Mouse (Mus musculus): ENCODE data around the gene Fam171a1. TPM values are rescaled to one million over a fixed set of nuclear protein-coding genes. Genes with fewer than 3 reads are reported as not detected.

Fam171a1 gene
- polyA plus RNA-seq, 1 experiment from 2014 or later: 57.0 TPM

- Histone ChIP-seq H3K4me1 (ENCODE audit: insufficient read depth) (peaks cover 16% of the 10 kb centered on the region; the same call in 1 of the 2 replicates), H3K9ac (peak overlapping the region; percentile 91), H3K36me3 (ENCODE audit: insufficient read depth) (no peaks in the 10 kb centered on the region), H3K9me3 (ENCODE audit: low read depth, low read length) (no peaks in the 10 kb centered on the region), H3K27ac (ENCODE audit: low read depth) (peak overlapping the region; percentile 88; the same call in 1 of the 2 replicates), H3K4me2 (peak overlapping the region; percentile 71), H3K4me3 (ENCODE audit: low read depth, low read length) (peak overlapping the region; percentile 83), H3K27me3 (ENCODE audit: insufficient read depth, low read length) (no peaks in the 10 kb centered on the region)
- no peak for DNase-seq
- WGBS: 18% methylated on average over 4 of the region's 4 CpGs
- ATAC-seq (ENCODE audit: insufficient read depth): no peak
- no peak for TF ChIP-seq CTCF (IDR thresholded peaks at IDR 0.05; ENCODE audit: low read depth)
Measured at GRCm38 (mm10) chr2:3119371-3119935, 5.4 kb downstream of the Fam171a1 start.

GRCm38 (mm10) chr2:3122571-3122970 is 8.5 kb downstream of the Fam171a1 start:
- Histone ChIP-seq H3K27ac (ENCODE audit: low read depth) (no peak overlapping the region), H3K27me3 (ENCODE audit: insufficient read depth, low read length) (no peaks in the 10 kb centered on the region), H3K4me1 (ENCODE audit: insufficient read depth) (peaks cover 17% of the 10 kb centered on the region; the same call in 1 of the 2 replicates), H3K4me2 (no peak overlapping the region), H3K4me3 (ENCODE audit: low read depth, low read length) (no peak overlapping the region), H3K9me3 (ENCODE audit: low read depth, low read length) (no peaks in the 10 kb centered on the region), H3K36me3 (ENCODE audit: insufficient read depth) (no peaks in the 10 kb centered on the region), H3K9ac (no peak overlapping the region)
- TF ChIP-seq CTCF (IDR thresholded peaks at IDR 0.05; ENCODE audit: low read depth): no peak
- DNase-seq (no peak), ATAC-seq (ENCODE audit: insufficient read depth) (no peak)
- WGBS: 73% methylated on average over 4 of the region's 4 CpGs

GRCm38 (mm10) chr2:3127256-3127883 is 13.3 kb downstream of the Fam171a1 start:
- Histone ChIP-seq H3K27ac (ENCODE audit: low read depth) (no peak overlapping the region), H3K36me3 (ENCODE audit: insufficient read depth) (no peaks in the 10 kb centered on the region), H3K27me3 (ENCODE audit: insufficient read depth, low read length) (no peaks in the 10 kb centered on the region), H3K9ac (no peak overlapping the region), H3K9me3 (ENCODE audit: low read depth, low read length) (no peaks in the 10 kb centered on the region), H3K4me2 (no peak overlapping the region), H3K4me1 (ENCODE audit: insufficient read depth) (0 out of 2 replicates have a peak, but pooled peaks cover 4% of the 10 kb centered on the region), H3K4me3 (ENCODE audit: low read depth, low read length) (no peak overlapping the region)
- DNase-seq: no peak
- 82% methylated on average over 4 of the region's 4 CpGs for WGBS
- TF ChIP-seq CTCF (IDR thresholded peaks at IDR 0.05; ENCODE audit: low read depth): no peak
- ATAC-seq (ENCODE audit: insufficient read depth): no peak

- Histone ChIP-seq H3K36me3 (ENCODE audit: insufficient read depth) (no peaks in the 10 kb centered on the region), H3K4me3 (ENCODE audit: low read depth, low read length) (no peak overlapping the region), H3K4me2 (no peak overlapping the region), H3K9ac (no peak overlapping the region), H3K4me1 (ENCODE audit: insufficient read depth) (0 out of 2 replicates have a peak, but pooled peaks cover 4% of the 10 kb centered on the region), H3K27ac (ENCODE audit: low read depth) (no peak overlapping the region), H3K9me3 (ENCODE audit: low read depth, low read length) (no peaks in the 10 kb centered on the region), H3K27me3 (ENCODE audit: insufficient read depth, low read length) (no peaks in the 10 kb centered on the region)
- no peak for ATAC-seq (ENCODE audit: insufficient read depth)
- WGBS: 69% methylated on average over 4 of the region's 4 CpGs
- TF ChIP-seq CTCF (IDR thresholded peaks at IDR 0.05; ENCODE audit: low read depth): no peak
- no peak for DNase-seq
Measured at GRCm38 (mm10) chr2:3128344-3128871, 14.4 kb downstream of the Fam171a1 start.

GRCm38 (mm10) chr2:3128910-3129309 is 14.9 kb downstream of the Fam171a1 start:
- H3K4me3 ChIP-seq (ENCODE audit: low read depth, low read length): no peak overlapping the region
- no peak overlapping the region for H3K27ac ChIP-seq (ENCODE audit: low read depth)
- ATAC-seq (ENCODE audit: insufficient read depth): no peak; the same call in 1 of the 2 replicates
- no peaks in the 10 kb centered on the region for H3K36me3 ChIP-seq (ENCODE audit: insufficient read depth)
- DNase-seq: no peak
- H3K4me1 ChIP-seq (ENCODE audit: insufficient read depth): peaks cover 6% of the 10 kb centered on the region; the same call in 1 of the 2 replicates
- no peak overlapping the region for H3K4me2 ChIP-seq
- 63% methylated on average over 2 of the region's 2 CpGs for WGBS
- no peaks in the 10 kb centered on the region for H3K27me3 ChIP-seq (ENCODE audit: insufficient read depth, low read length)
- no peak overlapping the region for H3K9ac ChIP-seq
- TF ChIP-seq CTCF (IDR thresholded peaks at IDR 0.05; ENCODE audit: low read depth): no peak
- no peaks in the 10 kb centered on the region for H3K9me3 ChIP-seq (ENCODE audit: low read depth, low read length)

- no peak for ATAC-seq (ENCODE audit: insufficient read depth)
- Histone ChIP-seq H3K4me1 (ENCODE audit: insufficient read depth) (peaks cover 15% of the 10 kb centered on the region), H3K4me3 (ENCODE audit: low read depth, low read length) (no peak overlapping the region), H3K4me2 (no peak overlapping the region), H3K36me3 (ENCODE audit: insufficient read depth) (no peaks in the 10 kb centered on the region), H3K9me3 (ENCODE audit: low read depth, low read length) (no peaks in the 10 kb centered on the region), H3K9ac (no peak overlapping the region), H3K27ac (ENCODE audit: low read depth) (no peak overlapping the region), H3K27me3 (ENCODE audit: insufficient read depth, low read length) (no peaks in the 10 kb centered on the region)
- no peak for TF ChIP-seq CTCF (IDR thresholded peaks at IDR 0.05; ENCODE audit: low read depth)
- 78% methylated on average over 9 of the region's 9 CpGs for WGBS
- no peak for DNase-seq
Measured at GRCm38 (mm10) chr2:3132473-3132872, 18.4 kb downstream of the Fam171a1 start.

GRCm38 (mm10) chr2:3134580-3135296 is 20.7 kb downstream of the Fam171a1 start:
- ATAC-seq (ENCODE audit: insufficient read depth) (peak; percentile 53), DNase-seq (peak; percentile 43)
- H3K27ac ChIP-seq (ENCODE audit: low read depth): peak overlapping the region; percentile 38; the same call in 1 of the 2 replicates
- H3K36me3 ChIP-seq (ENCODE audit: insufficient read depth): no peaks in the 10 kb centered on the region
- H3K4me1 ChIP-seq (ENCODE audit: insufficient read depth): peaks cover 24% of the 10 kb centered on the region
- 21% methylated on average over 12 of the region's 12 CpGs for WGBS
- peak overlapping the region; percentile 19; the same call in 1 of the 2 replicates for H3K4me2 ChIP-seq
- TF ChIP-seq CTCF (IDR thresholded peaks at IDR 0.05; ENCODE audit: low read depth): no peak
- no peaks in the 10 kb centered on the region for H3K27me3 ChIP-seq (ENCODE audit: insufficient read depth, low read length)
- no peak overlapping the region for H3K9ac ChIP-seq
- no peaks in the 10 kb centered on the region for H3K9me3 ChIP-seq (ENCODE audit: low read depth, low read length)
- H3K4me3 ChIP-seq (ENCODE audit: low read depth, low read length): no peak overlapping the region

All from lung, embryonic 14.5 days (tissue).